Mouse (Mus musculus) T-cell, adult 66 days (primary cell): ENCODE measurements around the gene Bbs9. TPM values are rescaled to one million over a fixed set of nuclear protein-coding genes. Genes with fewer than 3 reads are reported as not detected.

Experiments
- total RNA-seq, 2 experiments: library from RNA; stranded (reverse); gene quantifications; 3 replicates in 1 of 2; 4 replicates in 1 of 2; pipeline ENCODE4 v1.2.4; 2023

The Bbs9 gene
- total RNA-seq: 10 to 100 TPM; 24.7 to 29.7 TPM

DNA sequence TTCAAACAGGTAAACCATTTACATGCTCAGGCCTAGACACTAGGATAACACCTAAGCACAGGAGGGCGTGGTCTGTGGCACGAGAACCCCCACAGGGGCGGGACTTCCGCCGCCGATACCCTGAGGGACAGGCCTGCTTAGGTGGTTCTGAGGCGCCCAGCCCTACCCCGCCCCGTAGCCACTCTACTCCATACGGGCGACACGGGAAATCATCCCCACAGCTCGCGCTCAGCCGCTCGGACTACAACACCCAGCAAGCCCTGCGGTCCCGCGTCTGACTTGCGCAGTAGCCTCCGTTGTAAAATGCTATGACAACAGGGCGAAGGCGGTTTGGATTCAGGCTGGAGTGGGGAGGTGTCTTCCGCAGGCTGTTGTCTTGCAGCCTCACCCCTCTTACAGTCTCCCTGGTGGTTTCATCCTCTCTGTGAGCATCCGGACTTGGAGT is at the start of gene Bbs9:
TSS of gene Bbs9 (plus strand) at position 292 of the 445 bp plus-strand sequence.

DNA sequence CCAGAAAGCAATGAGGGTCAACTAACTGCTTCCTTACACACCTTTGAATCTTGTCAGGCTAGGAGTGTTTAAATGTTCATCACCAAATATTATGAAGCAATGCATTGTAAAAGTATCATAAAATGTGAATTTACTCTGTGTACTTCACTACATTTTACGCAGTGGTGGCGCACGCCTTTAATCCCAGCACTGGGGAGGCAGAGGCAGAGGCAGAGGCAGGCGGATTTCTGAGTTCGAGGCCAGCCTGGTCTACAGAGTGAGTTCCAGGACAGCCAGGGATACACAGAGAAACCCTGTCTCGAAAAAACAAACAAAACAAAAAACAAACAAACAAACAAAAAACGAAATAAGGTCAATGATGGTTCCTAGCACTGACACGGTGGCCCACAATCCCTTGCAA is 21.5 kb upstream of the Bbs9 start, which contains the start of gene Gm17545:
TSS of gene Gm17545 (plus strand) at position 301 of the 400 bp plus-strand sequence.

DNA sequence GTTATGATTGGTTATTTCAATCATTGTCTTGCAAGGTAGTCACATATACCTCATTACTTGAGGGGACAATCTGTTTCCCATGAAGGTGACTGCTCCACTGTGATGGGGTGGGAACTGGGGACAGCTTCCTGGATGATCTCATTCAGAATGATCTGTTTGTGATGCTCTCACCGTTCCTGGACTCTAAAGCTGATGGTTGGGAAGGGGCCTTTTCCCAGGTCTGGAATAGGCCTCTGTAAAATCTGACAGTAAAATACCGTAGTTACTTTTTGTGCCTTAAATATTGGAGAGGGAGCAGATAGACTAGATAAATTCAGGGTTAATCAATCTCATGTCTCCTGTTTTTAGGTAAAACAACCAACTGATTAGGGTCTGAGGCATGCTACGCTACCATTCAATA is 5.9 kb upstream of the Bbs9 start, which contains the start of gene Rp9:
TSS of gene Rp9 (minus strand) at position 101 of the 400 bp plus-strand sequence.

Other genes with a start within 250 kb of the Bbs9 start
- 1 to 10 TPM; 3.1 to 3.4 TPM for gene Zfp599, start 215.8 kb upstream of the Bbs9 start, total RNA-seq
- gene Zfp810, start 168.1 kb upstream of the Bbs9 start, total RNA-seq: 10 to 100 TPM; 15.0 to 17.3 TPM
- 1 to 10 TPM in 1 of 2 experiments, under 1 TPM in 1; 0.83 to 2.7 TPM for gene Anln, start 86.5 kb upstream of the Bbs9 start, total RNA-seq
- not detected for gene 9530077C05Rik, start 64.2 kb upstream of the Bbs9 start, total RNA-seq
- not detected for gene Gm17545, start 21.4 kb upstream of the Bbs9 start, total RNA-seq
- gene Rp9, start 6.0 kb upstream of the Bbs9 start, total RNA-seq: 10 to 100 TPM; 75.1 to 79.1 TPM